Comparison of ENCODE assay signal across 8 mouse cellular contexts in the genomic region with DNA sequence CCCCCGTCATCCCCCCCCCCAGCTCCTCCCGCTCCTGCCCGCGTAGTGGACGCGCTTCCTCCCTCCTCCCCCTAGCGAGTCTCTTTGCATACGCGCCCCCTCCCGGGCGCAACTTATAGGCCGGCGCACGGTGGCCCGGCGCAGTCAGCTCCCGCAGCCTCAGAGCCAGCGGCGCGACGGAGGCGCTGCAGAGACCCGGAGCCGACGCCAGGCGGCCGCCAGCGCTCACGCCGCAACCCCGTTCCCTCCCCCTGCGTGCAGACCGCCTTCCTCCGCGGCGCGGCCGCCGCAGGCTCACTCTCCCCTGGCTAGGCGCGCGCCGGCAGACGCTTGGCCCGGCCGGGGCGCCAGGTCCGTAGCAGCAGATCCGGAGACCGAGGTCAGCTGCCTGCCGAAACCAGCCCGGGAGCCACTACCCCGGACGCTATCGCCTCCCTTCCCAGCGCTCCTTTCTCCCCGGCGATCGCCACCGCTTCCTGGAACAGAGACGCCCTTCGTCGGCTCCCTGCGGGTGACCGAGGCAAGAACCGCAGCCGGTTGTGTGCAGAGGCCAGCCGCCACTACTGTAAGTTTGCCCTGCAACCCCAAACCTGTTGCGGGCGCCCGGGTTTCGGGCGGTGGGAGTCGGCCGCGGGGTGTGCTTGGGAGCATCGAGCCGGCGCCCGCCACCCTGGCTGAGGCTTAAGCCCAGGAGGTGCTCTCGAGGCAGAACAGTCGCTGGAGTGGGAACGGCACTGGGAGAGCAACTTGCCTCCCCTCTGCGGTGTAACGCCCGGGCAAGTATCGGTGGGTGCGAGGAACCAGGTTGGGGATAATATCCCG. TPM values are rescaled to one million over a fixed set of nuclear protein-coding genes. Genes with fewer than 3 reads are reported as not detected.
DNase-seq lines count a peak whose midpoint lies in the region; ATAC-seq and TF ChIP-seq lines count a peak whose summit lies in the region.

Gene Enc1 (plus strand): TSS at position 141 of the 822 bp plus-strand sequence.

- H3K9ac ChIP-seq in lung, postnatal 0 days (replicated peaks; ENCODE audit: low read depth), result peak within 1 kb of the TSS; percentile 70

- H3K9me3 ChIP-seq in hindbrain, embryonic 10.5 days, result no peaks in the 10 kb centered on the region
- H3K9me3 ChIP-seq in lung, postnatal 0 days (ENCODE audit: low read length), result no peaks in the 10 kb centered on the region

- H3K4me2 ChIP-seq in lung, postnatal 0 days (replicated peaks; ENCODE audit: low read depth, low read length), result peak within 1 kb of the TSS; percentile 96

- peak; percentile 93 for ATAC-seq in lung, postnatal 0 days

- H3K4me3 ChIP-seq in hindbrain, embryonic 10.5 days, result peak within 1 kb of the TSS; percentile 93
- H3K4me3 ChIP-seq in lung, postnatal 0 days (ENCODE audit: low read depth, low read length), result peak within 1 kb of the TSS; percentile 88

- TF ChIP-seq EP300 in lung, postnatal 0 days (IDR thresholded peaks at IDR 0.05), result no peak

- H3K27me3 ChIP-seq in hindbrain, embryonic 10.5 days (ENCODE audit: insufficient read depth, poor library complexity, severe bottlenecking), result peaks cover 20% of the 10 kb centered on the region
- no peaks in the 10 kb centered on the region for H3K27me3 ChIP-seq in lung, postnatal 0 days (replicated peaks; ENCODE audit: insufficient read depth, low read length)

- peak; percentile 97 for DNase-seq in NIH3T3 (ENCODE audit: low read depth)
- DNase-seq in cerebellum, adult 9-10 months, result peak; percentile 33
- peak; percentile 73 to 93 for DNase-seq in frontal cortex, adult 2 months (ENCODE audit: extremely low spot score in 1 of 2, low spot score in 1 of 2)
- DNase-seq in hindbrain, embryonic 10.5 days (ENCODE audit: low spot score), result peak; percentile 95
- peak; percentile 91 for DNase-seq in layer of hippocampus, adult 9-11 months
- DNase-seq in lung, postnatal 0 days (ENCODE audit: low spot score), result peak; percentile 97
- peak; percentile 95 for DNase-seq in ovary, postnatal 36 days (ENCODE audit: low spot score)
- DNase-seq in thymus, postnatal 14 days, result peak; percentile 96

- H3K4me1 ChIP-seq in hindbrain, embryonic 10.5 days (replicated peaks), result peaks cover 76% of the 10 kb centered on the region
- H3K4me1 ChIP-seq in lung, postnatal 0 days (ENCODE audit: insufficient read depth, low read depth, low read length), result peaks cover 4% of the 10 kb centered on the region; the same call in 1 of the 2 replicates

- WGBS in hindbrain, embryonic 10.5 days, result under 1% methylated on average over 89 of the region's 89 CpGs
- under 1% methylated on average over 85 of the region's 89 CpGs for WGBS in lung, postnatal 0 days

- peak within 1 kb of the TSS; percentile 100 for H3K27ac ChIP-seq in hindbrain, embryonic 10.5 days
- peak within 1 kb of the TSS; percentile 92 for H3K27ac ChIP-seq in lung, postnatal 0 days (ENCODE audit: low read length)

- TF ChIP-seq CTCF in lung, postnatal 0 days (IDR thresholded peaks at IDR 0.05), result peak; percentile 78

- peaks cover 18% of the 10 kb centered on the region for H3K36me3 ChIP-seq in hindbrain, embryonic 10.5 days
- H3K36me3 ChIP-seq in lung, postnatal 0 days (ENCODE audit: insufficient read depth, low read length), result no peaks in the 10 kb centered on the region

RNA-seq across cellular contexts. Expression of gene Enc1, which starts in this region (rescaled TPM):
- 204 and 210 TPM in 2 replicates for polyA plus RNA-seq in frontal cortex, adult 2 months (2012; rRNA removed)
- polyA plus RNA-seq in hindbrain, embryonic 10.5 days (2016; fragmentation: Nextera tagmentation; extraction: Ambion mirVana), result 11.2 and 18.6 TPM in 2 replicates
- 2.6 and 4.0 TPM in 2 replicates for polyA plus RNA-seq in lung, postnatal 0 days (2015; fragmentation: Nextera tagmentation; extraction: Ambion mirVana)

Comparison
In these comparisons a context has a peak if more than half of its experiments do, and no peak if none do; other contexts are left out.
1. Peak in every context shown above with its lines: DNase-seq, ATAC-seq, H3K4me3 ChIP-seq and H3K27ac ChIP-seq.
2. RNA of gene Enc1 (polyA plus RNA-seq): 204 to 210 TPM in frontal cortex, adult 2 months; 11.2 to 18.6 TPM in hindbrain, embryonic 10.5 days and 2.6 to 4.0 TPM in lung, postnatal 0 days; every median in the first group is over 10 times any median in the second.
3. DNase-seq: peak in every context shown above with its lines; median percentile 97 in NIH3T3; 97 in lung, postnatal 0 days; 96 in thymus, postnatal 14 days; 95 in hindbrain, embryonic 10.5 days; 95 in ovary, postnatal 36 days; 91 in layer of hippocampus, adult 9-11 months; 83 in frontal cortex, adult 2 months; 33 in cerebellum, adult 9-10 months.